Mouse (Mus musculus) erythroblast, embryonic 14.5 days (primary cell): Measurements from ENCODE around the gene Mrpl4. TPM values are rescaled to one million over a fixed set of nuclear protein-coding genes. Genes with fewer than 3 reads are reported as not detected.

Experiments
- H3K27me3 ChIP-seq: 2 replicates; pipeline ENCODE4 v1.6.1; 2012; ENCODE audit warnings: inconsistent platforms; ENCODE audit not compliant: control insufficient read depth
- H3K36me3 ChIP-seq: 2 replicates; pipeline ENCODE4 v1.6.1; 2012; ENCODE audit warnings: mild to moderate bottlenecking, inconsistent platforms; ENCODE audit not compliant: control insufficient read depth
- H3K4me1 ChIP-seq: 2 replicates; pipeline ENCODE4 v1.6.1; 2012; ENCODE audit warnings: inconsistent platforms; ENCODE audit not compliant: control insufficient read depth
- H3K4me3 ChIP-seq: replicated peaks from 2 replicates; pipeline ENCODE3; 2012; ENCODE audit warnings: moderate library complexity, mild to moderate bottlenecking, inconsistent platforms
- H3K9me3 ChIP-seq: 2 replicates; pipeline ENCODE4 v1.6.1; 2012; ENCODE audit warnings: low read length, inconsistent platforms, mixed read lengths; ENCODE audit not compliant: control insufficient read depth
- GATA1 ChIP-seq: IDR thresholded peaks from 2 replicates; pipeline ENCODE4 v1.6.1; 2012; ENCODE audit warnings: low read length, inconsistent platforms, mixed read lengths
- TAL1 ChIP-seq: IDR thresholded peaks from 3 replicates; pipeline ENCODE4 v1.6.1; 2012; ENCODE audit warnings: low read length, inconsistent platforms, mixed read lengths
- polyA plus RNA-seq: library from polyadenylated mRNA; stranded (reverse); fragments of >175 nt; gene quantifications from 2 replicates; pipeline ENCODE4 v1.2.3, GENCODE M21; 2012

Gene Mrpl4
- polyA plus RNA-seq, 1 experiment, result 11.7 TPM

DNA sequence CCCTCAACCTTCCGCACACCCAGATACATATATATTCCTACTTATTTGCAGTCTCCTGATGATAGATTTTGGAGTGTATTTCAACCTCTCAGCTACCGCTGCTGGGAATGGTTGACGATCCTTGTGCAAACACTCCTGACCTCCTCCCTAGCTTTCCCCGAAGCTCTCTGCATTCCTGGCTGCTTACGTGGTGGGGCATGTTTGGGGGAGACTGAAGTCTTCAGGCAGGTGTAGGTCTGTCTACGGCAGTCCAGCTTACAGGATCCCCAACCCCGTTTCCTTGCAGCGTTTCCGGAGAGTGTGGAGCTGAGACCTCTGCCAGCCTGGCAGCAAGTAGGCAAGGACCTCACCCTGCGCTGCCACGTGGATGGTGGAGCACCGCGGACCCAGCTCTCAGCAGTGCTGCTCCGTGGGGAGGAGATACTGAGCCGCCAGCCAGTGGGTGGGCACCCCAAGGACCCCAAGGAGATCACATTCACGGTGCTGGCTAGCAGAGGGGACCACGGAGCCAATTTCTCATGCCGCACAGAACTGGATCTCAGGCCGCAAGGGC lies 22.8 kb downstream of the Mrpl4 start:
- Histone ChIP-seq H3K27me3 (peaks cover 3% of the 10 kb centered on the region), H3K4me1 (peaks cover 49% of the 10 kb centered on the region), H3K4me3 (no peak overlapping the region), H3K36me3 (peaks cover 34% of the 10 kb centered on the region), H3K9me3 (no peaks in the 10 kb centered on the region)
- TF ChIP-seq GATA1, result no peak
- TF ChIP-seq TAL1, result no peak

DNA sequence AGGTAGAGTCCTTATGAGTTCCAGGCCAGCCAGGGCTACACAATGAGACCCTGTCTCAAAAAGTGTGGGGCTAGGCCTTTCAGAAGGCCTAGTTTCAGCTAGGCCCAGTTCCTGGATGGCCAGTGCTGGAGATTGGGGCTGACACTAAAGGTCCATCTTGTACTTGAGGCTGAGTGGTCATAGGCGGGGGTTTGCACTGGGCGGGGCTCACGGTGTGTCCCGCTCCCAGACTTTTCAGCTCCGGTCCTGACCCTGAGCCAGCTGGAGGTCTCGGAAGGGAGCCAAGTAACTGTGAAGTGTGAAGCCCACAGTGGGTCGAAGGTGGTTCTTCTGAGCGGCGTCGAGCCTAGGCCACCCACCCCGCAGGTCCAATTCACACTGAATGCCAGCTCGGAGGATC lies 24.3 kb downstream of the Mrpl4 start:
- no peaks in the 10 kb centered on the region for H3K9me3 ChIP-seq
- no peak overlapping the region for H3K4me3 ChIP-seq
- peaks cover 59% of the 10 kb centered on the region for H3K4me1 ChIP-seq
- peaks cover 6% of the 10 kb centered on the region for H3K27me3 ChIP-seq
- TF ChIP-seq GATA1, result no peak
- no peak for TF ChIP-seq TAL1
- H3K36me3 ChIP-seq, result peaks cover 36% of the 10 kb centered on the region

DNA sequence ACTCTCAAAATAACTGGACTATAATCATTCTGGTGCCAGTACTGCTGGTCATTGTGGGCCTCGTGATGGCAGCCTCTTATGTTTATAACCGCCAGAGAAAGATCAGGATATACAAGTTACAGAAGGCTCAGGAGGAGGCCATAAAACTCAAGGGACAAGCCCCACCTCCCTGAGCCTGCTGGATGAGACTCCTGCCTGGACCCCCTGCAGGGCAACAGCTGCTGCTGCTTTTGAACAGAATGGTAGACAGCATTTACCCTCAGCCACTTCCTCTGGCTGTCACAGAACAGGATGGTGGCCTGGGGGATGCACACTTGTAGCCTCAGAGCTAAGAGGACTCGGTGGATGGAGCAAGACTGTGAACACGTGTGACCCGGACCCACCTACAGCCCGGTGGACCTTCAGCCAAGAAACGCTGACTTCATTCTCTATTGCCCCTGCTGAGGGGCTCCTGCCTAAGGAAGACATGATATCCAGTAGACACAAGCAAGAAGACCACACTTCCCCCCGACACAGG lies 25.3 kb downstream of the Mrpl4 start:
- no peaks in the 10 kb centered on the region for H3K9me3 ChIP-seq
- peaks cover 36% of the 10 kb centered on the region for H3K36me3 ChIP-seq
- no peak overlapping the region for H3K4me3 ChIP-seq
- peaks cover 15% of the 10 kb centered on the region for H3K27me3 ChIP-seq
- TF ChIP-seq TAL1, result no peak
- no peak for TF ChIP-seq GATA1
- H3K4me1 ChIP-seq, result peaks cover 66% of the 10 kb centered on the region

DNA sequence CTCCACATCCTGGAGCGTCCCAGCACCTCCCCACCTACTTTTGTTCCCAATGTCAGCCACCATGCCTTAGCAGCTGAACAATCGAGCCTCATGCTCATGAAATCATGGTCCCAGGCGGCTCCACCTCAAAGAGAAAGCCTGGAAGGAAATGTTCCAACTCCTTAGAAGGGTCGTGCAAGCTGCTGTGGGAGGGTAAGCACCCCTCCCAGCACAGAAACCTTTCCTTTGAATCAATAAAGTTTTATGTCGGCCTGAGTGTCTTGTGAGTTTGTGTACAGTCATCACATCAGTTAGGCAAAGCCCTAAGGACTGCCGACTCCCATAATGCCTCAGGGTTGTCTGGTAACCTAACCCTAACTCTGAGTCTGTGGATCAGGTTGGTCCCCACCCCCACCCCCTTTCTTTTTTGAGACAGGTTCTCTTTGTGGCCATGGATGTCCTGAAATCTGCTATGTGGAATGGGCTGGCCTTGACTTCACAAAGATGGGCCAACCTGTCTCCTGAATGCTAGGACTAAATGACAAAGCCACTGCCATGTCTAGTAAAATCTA lies 26.1 kb downstream of the Mrpl4 start:
- H3K36me3 ChIP-seq, result peaks cover 36% of the 10 kb centered on the region
- H3K9me3 ChIP-seq, result no peaks in the 10 kb centered on the region
- H3K4me3 ChIP-seq, result peak overlapping the region; percentile 70
- peaks cover 23% of the 10 kb centered on the region for H3K27me3 ChIP-seq
- peaks cover 74% of the 10 kb centered on the region for H3K4me1 ChIP-seq
- no peak for TF ChIP-seq TAL1
- TF ChIP-seq GATA1, result no peak

DNA sequence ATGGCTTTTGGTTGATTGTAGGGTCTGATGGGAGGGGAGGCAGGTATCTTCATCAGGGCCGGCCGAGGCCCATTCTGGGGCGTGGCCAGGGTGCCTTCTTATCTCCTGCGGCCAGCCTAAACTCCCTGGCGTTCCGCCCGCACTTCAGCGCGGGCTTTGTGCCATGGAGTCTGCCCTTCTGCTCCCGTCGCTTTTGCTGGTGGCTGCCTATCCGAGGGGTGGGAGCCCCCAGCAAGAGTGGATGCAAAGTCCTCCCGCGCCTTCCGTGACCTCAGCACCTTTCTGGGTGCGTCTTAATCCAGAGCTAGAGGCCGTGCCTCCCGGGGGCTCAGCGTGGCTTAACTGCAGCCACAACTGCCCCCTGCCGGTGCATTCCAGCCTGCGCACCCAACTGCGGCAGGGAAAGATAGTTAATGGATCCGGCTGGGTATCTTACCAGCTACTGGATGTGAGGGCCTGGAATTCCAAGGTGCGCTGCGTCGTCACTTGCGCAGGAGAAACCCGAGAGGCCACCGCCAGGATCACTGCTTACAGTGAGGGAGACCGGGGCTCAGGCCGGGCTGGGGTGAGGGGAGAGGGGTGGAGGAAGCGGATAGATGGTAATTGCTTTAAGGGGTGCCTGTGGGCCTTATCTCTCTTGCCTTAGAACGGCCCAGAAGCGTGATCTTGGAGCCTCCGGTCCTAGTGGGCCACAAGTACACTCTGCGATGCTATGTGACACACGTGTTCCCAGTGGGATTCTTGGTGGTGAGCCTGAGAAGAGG lies 26.9 kb downstream of the Mrpl4 start, which contains the start of gene Icam4:
Icam4 (plus strand) TSS at position 83 of the 764 bp plus-strand sequence.
- H3K4me1 ChIP-seq, result peaks cover 79% of the 10 kb centered on the region
- peaks cover under 1% of the 10 kb centered on the region; the same call in 1 of the 2 replicates for H3K9me3 ChIP-seq
- TF ChIP-seq TAL1, result peak; percentile 80
- peak; percentile 93 for TF ChIP-seq GATA1
- H3K36me3 ChIP-seq, result peaks cover 39% of the 10 kb centered on the region
- peaks cover 31% of the 10 kb centered on the region for H3K27me3 ChIP-seq
- peak within 1 kb of the TSS; percentile 70 for H3K4me3 ChIP-seq

DNA sequence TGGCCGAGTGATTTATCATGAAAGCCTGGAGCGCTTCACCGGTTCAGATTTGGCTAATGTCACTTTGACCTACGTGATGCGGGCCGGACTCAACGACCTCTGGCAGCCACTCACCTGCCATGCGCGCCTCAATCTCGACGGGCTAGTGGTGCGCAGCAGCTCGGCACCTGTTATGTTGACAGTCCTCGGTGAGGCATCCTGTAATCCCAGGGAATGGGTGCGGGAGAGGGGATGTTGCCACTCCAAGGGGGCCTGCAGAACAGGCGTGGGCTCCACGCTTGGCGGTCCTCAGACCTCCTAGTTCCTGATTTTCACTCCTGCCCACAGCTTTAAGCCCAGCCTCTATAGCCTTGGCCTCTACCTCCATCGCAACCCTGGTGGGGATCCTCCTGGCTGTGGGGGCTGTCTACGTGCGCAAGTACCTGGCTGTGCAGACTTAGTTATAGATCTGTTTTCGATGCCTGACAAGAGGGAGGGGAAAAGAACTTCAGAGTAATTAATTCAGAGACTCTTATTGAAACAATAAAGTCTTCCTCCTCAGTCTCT lies 27.6 kb downstream of the Mrpl4 start:
- no peak for TF ChIP-seq TAL1
- no peak for TF ChIP-seq GATA1
- peaks cover 86% of the 10 kb centered on the region for H3K4me1 ChIP-seq
- peaks cover 3% of the 10 kb centered on the region for H3K9me3 ChIP-seq
- peak overlapping the region; percentile 70 for H3K4me3 ChIP-seq
- H3K27me3 ChIP-seq, result peaks cover 38% of the 10 kb centered on the region
- peaks cover 43% of the 10 kb centered on the region for H3K36me3 ChIP-seq

DNA sequence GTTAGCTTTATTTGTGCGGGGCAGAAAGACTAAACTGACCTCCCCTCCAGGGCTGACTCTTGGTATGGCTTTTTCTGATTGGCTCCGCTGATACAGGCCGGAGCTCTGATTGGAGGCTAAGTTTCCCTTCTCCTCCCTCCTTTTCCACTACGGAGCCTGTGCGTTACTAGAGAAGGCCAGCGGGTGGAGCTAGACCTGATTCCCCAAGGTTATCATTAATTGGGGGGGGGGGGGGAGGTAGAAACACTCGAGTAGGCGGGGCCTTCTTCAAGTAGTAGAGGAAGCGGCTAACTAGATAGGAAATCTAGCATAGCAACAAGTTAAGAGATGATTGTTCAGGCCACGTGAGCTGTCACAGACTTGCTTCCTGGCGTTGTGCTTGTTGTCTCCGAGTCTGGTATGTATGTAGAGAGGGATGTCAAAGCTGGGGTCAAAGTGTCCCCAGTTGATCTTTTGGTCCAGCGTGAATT lies 28.3 kb downstream of the Mrpl4 start:
- Histone ChIP-seq H3K36me3 (peaks cover 46% of the 10 kb centered on the region), H3K4me3 (peak overlapping the region; percentile 70), H3K9me3 (peaks cover 9% of the 10 kb centered on the region), H3K27me3 (peaks cover 44% of the 10 kb centered on the region), H3K4me1 (peaks cover 86% of the 10 kb centered on the region)
- TF ChIP-seq GATA1 (peak; percentile 96), TAL1 (no peak)

DNA sequence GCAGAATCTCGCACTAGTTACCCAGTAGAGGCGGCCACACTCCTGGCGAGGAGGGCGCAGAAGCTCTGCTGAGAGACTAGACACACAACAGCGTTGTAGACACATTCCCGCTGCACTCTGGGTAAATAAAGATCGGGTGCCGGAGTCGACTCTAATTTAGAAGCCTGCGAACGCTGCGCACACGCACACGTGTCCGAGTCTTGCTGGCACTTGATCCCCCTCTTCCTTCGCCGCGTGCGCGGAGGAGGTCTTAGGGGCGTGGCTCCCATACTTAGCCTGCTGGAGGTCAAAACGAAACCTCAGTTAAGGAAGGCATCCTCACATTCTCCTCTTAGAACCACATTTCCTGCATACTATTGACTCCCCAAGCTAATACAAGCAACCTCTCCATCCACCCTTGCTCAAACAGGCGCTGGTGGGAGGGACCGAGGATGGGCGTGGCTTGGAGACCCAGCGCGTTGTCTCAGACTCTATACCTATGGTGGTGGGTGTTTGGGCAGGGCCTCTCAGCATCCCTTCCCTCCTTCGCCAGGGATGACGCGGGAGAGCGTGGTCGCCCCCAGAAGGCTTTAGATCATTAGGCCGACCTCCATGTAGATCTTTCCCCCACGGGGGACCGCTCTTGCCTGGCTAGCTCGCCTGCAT lies 28.8 kb downstream of the Mrpl4 start:
- TF ChIP-seq TAL1, result no peak
- no peak for TF ChIP-seq GATA1
- Histone ChIP-seq H3K4me1 (peaks cover 84% of the 10 kb centered on the region), H3K36me3 (peaks cover 49% of the 10 kb centered on the region), H3K4me3 (peak overlapping the region; percentile 70), H3K27me3 (peaks cover 50% of the 10 kb centered on the region), H3K9me3 (peaks cover 13% of the 10 kb centered on the region)
